Mouse (Mus musculus) heart, embryonic 15.5 days (tissue): ENCODE results near the gene Gps2. TPM values are rescaled to one million over a fixed set of nuclear protein-coding genes. Genes with fewer than 3 reads are reported as not detected.
"Not testable (repeated sequence)": the region's sequence is repeated elsewhere in the genome, so short reads cannot be mapped to it uniquely, and the experiment has no call there.

Experiments used
- ATAC-seq: fragments of 200-750 bp; cut with Nextera tagmentation; replicated peaks from 2 replicates; pipeline ENCODE4 v1.8.0; 2017; ENCODE audit warnings: low read depth, moderate TSS enrichment; ENCODE audit not compliant: insufficient number of reproducible peaks, insufficient read depth, low FRiP score
- H3K27ac ChIP-seq: fragments of 300-500 bp; sonication (generic); 2 replicates; pipeline ENCODE4 v1.5.1; 2015; ENCODE audit warnings: mild to moderate bottlenecking, inconsistent platforms
- H3K27me3 ChIP-seq: fragments of 300-500 bp; sonication (generic); 2 replicates; pipeline ENCODE4 v1.6.1; 2015; ENCODE audit warnings: inconsistent platforms
- H3K36me3 ChIP-seq: fragments of 300-500 bp; sonication (generic); 2 replicates; pipeline ENCODE4 v1.6.1; 2015; ENCODE audit warnings: mild to moderate bottlenecking, inconsistent platforms
- H3K4me1 ChIP-seq: fragments of 300-500 bp; sonication (generic); replicated peaks from 2 replicates; pipeline ENCODE4 v1.6.1; 2015; ENCODE audit warnings: inconsistent platforms
- H3K4me2 ChIP-seq: fragments of 300-500 bp; sonication (generic); 2 replicates; pipeline ENCODE4 v1.6.1; 2015; ENCODE audit warnings: inconsistent platforms, mild to moderate bottlenecking, moderate library complexity
- H3K4me3 ChIP-seq: fragments of 300-500 bp; sonication (generic); 2 replicates; pipeline ENCODE4 v1.5.1; 2015; ENCODE audit warnings: mild to moderate bottlenecking, inconsistent platforms
- H3K9ac ChIP-seq: fragments of 300-500 bp; sonication (generic); 2 replicates; pipeline ENCODE4 v1.6.1; 2015; ENCODE audit warnings: mild to moderate bottlenecking, inconsistent platforms
- H3K9me3 ChIP-seq: fragments of 300-500 bp; sonication (generic); replicated peaks from 2 replicates; pipeline ENCODE4 v1.6.1; 2016; ENCODE audit warnings: inconsistent platforms
- WGBS: fragments of 180-500 bp; shearing (Covaris S2); methylation state at CpG from one replicate; pipeline ENCODE4 v1.1.7; 2015; ENCODE audit warnings: mixed read lengths; 5-methylcytosine and 5-hydroxymethylcytosine counted together
- polyA plus RNA-seq: library from polyadenylated mRNA; unstranded; fragments of >200 nt; fragmentation: Nextera tagmentation; extraction: Ambion mirVana; gene quantifications from 2 replicates; pipeline ENCODE4 v1.2.1, GENCODE M21; 2015

Gene Gps2
- polyA plus RNA-seq, 1 experiment from 2014 or later, result 44.8 TPM

DNA sequence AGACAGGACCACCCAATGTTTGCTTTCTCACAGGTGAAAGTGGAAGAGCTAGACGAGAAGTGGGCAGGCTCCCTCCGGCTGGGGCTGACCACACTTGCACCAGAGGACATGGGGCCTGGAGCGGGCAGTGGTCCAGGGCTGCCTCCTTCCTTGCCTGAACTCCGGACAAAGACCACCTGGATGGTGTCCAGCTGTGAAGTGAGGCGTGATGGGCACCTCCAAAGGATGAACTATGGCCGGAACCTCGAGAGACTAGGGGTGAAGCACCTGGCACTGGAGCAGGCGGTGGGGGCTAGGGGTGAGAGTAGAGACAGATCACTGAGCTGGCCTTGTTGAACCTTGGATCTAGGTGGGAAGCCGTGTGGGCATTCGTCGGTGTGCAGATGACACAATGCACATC is 5.0 kb upstream of the Gps2 start:
- Histone ChIP-seq H3K9me3 (no peaks in the 10 kb centered on the region), H3K36me3 (peaks cover 96% of the 10 kb centered on the region), H3K4me3 (no peak overlapping the region), H3K4me1 (peaks cover 5% of the 10 kb centered on the region), H3K27ac (no peak overlapping the region), H3K4me2 (no peak overlapping the region), H3K27me3 (no peaks in the 10 kb centered on the region), H3K9ac (no peak overlapping the region)
- WGBS, result 92% methylated on average over 11 of the region's 11 CpGs
- no peak for ATAC-seq

DNA sequence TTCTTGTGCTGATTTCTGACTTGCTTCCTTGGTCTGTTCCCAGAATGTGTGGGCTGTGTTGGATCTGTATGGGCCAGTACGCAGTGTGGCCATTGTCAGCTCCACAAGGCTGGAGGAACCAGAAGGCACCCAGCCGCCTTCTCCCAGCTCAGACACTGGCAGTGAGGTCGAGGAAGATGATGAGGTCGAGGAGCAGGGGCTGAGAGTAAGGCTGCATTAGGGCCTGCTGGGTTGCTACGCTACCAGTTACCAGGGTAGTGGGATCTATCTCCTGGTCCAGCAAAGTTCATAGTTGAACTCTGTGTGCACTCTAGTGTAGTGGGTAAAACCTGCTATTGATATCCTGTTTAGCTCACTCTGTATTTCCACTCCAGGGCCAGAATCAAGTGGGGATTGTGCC is 4.5 kb upstream of the Gps2 start:
- no peak for ATAC-seq
- Histone ChIP-seq H3K4me3 (no peak overlapping the region), H3K9ac (no peak overlapping the region)

DNA sequence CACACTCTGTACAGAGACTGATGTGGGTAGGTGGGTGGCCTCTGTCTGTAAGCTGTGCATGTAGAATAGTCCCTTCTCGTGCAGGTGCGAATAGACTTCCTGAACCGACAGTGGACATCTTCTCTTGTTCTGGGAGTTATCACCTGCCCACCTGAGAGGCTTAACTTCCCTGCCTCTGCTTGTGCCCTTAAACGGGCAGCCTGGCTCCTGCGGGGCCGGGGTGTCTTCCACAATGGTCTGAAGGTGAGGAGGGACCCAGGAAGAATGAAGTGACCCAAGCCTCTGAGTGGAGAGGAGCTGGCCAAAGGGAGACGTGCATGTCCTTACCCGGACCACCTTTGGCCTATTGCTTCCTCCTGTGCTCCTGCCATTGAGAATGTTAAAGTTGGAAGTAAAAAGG is 3.5 kb upstream of the Gps2 start:
- 92% methylated on average over 8 of the region's 8 CpGs for WGBS
- H3K4me2 ChIP-seq, result no peak overlapping the region

More for the DNA sequence above, 4.5 kb upstream of the Gps2 start:
- Histone ChIP-seq H3K27me3 (no peaks in the 10 kb centered on the region), H3K9me3 (no peaks in the 10 kb centered on the region), H3K27ac (no peak overlapping the region), H3K4me2 (no peak overlapping the region), H3K4me1 (peaks cover 6% of the 10 kb centered on the region), H3K36me3 (peaks cover 91% of the 10 kb centered on the region)
- WGBS, result 86% methylated on average over 5 of the region's 5 CpGs

GRCm38 (mm10) chr11:69910781-69911560 is 2.7 kb upstream of the Gps2 start:
- Histone ChIP-seq H3K36me3 (peaks cover 83% of the 10 kb centered on the region), H3K4me1 (peaks cover 23% of the 10 kb centered on the region), H3K27ac (no peak overlapping the region), H3K4me3 (no peak overlapping the region), H3K9ac (no peak overlapping the region), H3K27me3 (no peaks in the 10 kb centered on the region), H3K4me2 (no peak overlapping the region), H3K9me3 (no peaks in the 10 kb centered on the region)
- ATAC-seq, result no peak
- WGBS, result 90% methylated on average over 17 of the region's 17 CpGs

More for the DNA sequence above, 3.5 kb upstream of the Gps2 start:
- H3K36me3 ChIP-seq, result peaks cover 83% of the 10 kb centered on the region
- H3K27me3 ChIP-seq, result no peaks in the 10 kb centered on the region
- H3K9ac ChIP-seq, result no peak overlapping the region
- H3K9me3 ChIP-seq, result no peaks in the 10 kb centered on the region
- H3K4me3 ChIP-seq, result no peak overlapping the region
- H3K27ac ChIP-seq, result no peak overlapping the region
- peaks cover 15% of the 10 kb centered on the region for H3K4me1 ChIP-seq
- no peak for ATAC-seq

DNA sequence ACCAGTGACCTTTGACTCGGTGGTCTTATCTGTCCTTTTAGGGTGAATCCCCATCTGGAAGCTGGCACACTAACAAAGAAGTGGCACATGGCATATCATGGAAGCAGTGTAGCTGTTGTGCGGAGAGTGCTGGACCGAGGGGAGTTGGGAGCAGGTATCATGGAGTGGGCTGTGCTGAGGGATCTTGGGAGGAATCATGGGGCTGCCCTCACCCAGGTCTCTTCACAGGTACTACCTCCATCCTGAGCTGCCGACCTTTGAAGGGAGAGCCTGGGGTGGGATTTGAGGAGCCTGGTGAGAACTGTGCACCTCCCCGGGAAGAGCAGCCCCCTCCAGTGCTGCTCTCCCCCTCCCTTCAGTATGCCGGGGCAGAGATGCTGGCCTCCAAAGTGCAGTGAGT is 2.0 kb upstream of the Gps2 start:
- Histone ChIP-seq H3K4me3 (no peak overlapping the region), H3K27me3 (no peaks in the 10 kb centered on the region), H3K4me1 (peaks cover 28% of the 10 kb centered on the region), H3K9ac (no peak overlapping the region), H3K9me3 (no peaks in the 10 kb centered on the region), H3K27ac (no peak overlapping the region), H3K4me2 (no peak overlapping the region), H3K36me3 (peaks cover 83% of the 10 kb centered on the region)
- 81% methylated on average over 6 of the region's 6 CpGs for WGBS
- ATAC-seq, result no peak

GRCm38 (mm10) chr11:69912716-69913530 is 765 bp upstream of the Gps2 start:
- ATAC-seq, result no peak
- peak overlapping the region; percentile 83 for H3K4me3 ChIP-seq
- H3K36me3 ChIP-seq, result peaks cover 83% of the 10 kb centered on the region
- H3K9me3 ChIP-seq, result no peaks in the 10 kb centered on the region
- peaks cover 28% of the 10 kb centered on the region for H3K4me1 ChIP-seq
- peak overlapping the region; percentile 79 for H3K9ac ChIP-seq
- WGBS, result 72% methylated on average over 15 of the region's 15 CpGs
- H3K27me3 ChIP-seq, result no peaks in the 10 kb centered on the region
- H3K27ac ChIP-seq, result 0 out of 2 replicates have a peak overlapping the region, but pooled peaks have one; percentile 91
- H3K4me2 ChIP-seq, result peak overlapping the region; percentile 93

DNA sequence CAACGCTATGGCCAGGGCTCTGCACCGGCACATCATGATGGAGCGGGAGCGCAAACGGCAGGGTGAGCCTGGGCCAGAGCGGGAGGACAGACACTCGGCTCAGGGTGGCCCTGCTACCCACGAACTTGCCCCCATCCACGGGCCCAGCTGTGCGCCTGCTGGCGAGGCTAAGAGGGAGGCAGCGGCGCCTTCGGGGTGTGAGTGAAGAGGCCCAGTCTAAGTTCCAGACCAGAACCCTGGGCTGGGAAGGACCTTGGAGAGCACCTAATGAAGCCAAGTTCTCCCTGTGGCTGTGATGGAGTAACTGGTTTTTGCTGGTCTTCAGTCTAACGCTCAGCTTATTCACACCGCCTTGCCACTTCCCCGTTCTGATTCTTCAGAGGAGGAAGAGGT is 680 bp downstream of the Gps2 start:
- WGBS, result 2% methylated on average over 17 of the region's 17 CpGs

DNA sequence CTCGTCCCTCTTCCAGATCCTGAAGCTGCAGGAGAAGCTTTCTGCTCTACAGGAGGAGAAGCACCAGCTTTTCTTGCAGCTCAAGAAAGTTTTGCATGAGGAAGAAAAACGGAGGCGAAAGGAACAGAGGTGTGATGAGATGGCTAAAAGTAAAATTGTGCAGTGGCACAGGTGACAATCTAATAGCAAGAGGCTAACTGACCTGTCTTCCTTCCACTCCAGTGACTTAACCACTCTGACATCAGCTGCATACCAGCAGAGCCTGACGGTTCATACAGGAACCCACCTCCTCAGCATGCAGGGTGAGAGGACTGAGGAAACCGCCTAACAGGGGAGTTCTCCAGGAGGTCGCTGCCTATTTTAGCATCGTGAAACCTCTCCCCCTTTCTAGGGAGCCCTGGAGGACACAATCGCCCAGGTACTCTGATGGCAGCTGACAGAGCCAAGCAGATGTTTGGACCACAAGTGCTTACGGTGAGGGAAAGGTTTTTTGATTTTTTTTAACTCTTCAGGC is 1.3 kb downstream of the Gps2 start:
- Histone ChIP-seq H3K4me2 (peak overlapping the region; percentile 93), H3K36me3 (peaks cover 74% of the 10 kb centered on the region), H3K9me3 (no peaks in the 10 kb centered on the region), H3K4me1 (peaks cover 45% of the 10 kb centered on the region), H3K9ac (peak overlapping the region; percentile 79; the same call in 1 of the 2 replicates), H3K4me3 (peak overlapping the region; percentile 83), H3K27ac (no peak overlapping the region), H3K27me3 (no peaks in the 10 kb centered on the region)
- 31% methylated on average over 9 of the region's 9 CpGs for WGBS
- no peak for ATAC-seq

More for the DNA sequence above, 680 bp downstream of the Gps2 start:
- Histone ChIP-seq H3K27ac (peak overlapping the region; percentile 91), H3K4me1 (peaks cover 42% of the 10 kb centered on the region), H3K27me3 (no peaks in the 10 kb centered on the region), H3K36me3 (peaks cover 80% of the 10 kb centered on the region), H3K4me2 (peak overlapping the region; percentile 93), H3K4me3 (peak overlapping the region; percentile 83), H3K9ac (peak overlapping the region; percentile 79), H3K9me3 (no peaks in the 10 kb centered on the region)
- no peak for ATAC-seq

- H3K4me2 ChIP-seq, result no peak overlapping the region
- H3K9me3 ChIP-seq, result no peaks in the 10 kb centered on the region
- H3K4me3 ChIP-seq, result 0 out of 2 replicates have a peak overlapping the region, but pooled peaks have one; percentile 83
- no peak overlapping the region for H3K27ac ChIP-seq
- H3K9ac ChIP-seq, result no peak overlapping the region
- WGBS, result 57% methylated on average over 5 of the region's 5 CpGs
- H3K4me1 ChIP-seq, result peaks cover 45% of the 10 kb centered on the region
- no peak for ATAC-seq
- no peaks in the 10 kb centered on the region for H3K27me3 ChIP-seq
- peaks cover 65% of the 10 kb centered on the region for H3K36me3 ChIP-seq
Measured at GRCm38 (mm10) chr11:69915667-69916627, 2.3 kb downstream of the Gps2 start.

DNA sequence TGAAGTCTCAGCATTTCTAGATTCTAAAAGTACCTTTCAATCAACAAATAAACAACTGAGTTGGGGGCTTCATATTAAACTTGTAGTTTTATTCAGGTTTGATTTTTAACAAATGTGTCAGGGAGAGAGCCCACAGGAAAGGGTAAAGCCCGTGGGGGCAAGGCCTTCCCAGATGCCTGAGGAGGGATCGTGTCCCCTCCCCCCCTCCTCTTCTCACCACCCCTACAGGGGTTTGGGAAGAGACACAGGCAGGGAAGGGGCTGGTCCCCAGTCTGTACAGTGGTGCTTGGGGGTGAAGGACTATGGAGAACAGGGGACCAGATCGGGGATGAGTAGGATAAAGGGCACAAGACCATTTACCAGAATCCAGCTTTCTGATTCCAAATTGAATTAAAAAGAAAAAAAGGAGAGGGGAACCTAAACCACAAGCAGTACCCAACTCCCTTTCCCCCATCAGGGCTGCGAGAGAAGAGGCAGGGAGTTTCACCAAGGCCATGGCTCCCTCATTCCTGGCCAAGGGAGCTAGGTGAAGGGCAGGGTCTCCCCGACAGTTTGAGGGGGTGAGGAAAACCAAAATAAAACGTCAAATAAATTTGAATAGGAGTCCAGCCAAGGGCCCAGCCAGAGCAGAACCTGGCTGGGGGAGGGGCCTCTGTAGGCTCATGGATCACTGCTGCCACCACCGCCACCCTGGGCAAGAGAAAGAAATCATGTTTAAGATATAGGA is 3.1 kb downstream of the Gps2 start:
- not testable (repeated sequence) for H3K4me2 ChIP-seq, H3K27ac ChIP-seq, H3K9me3 ChIP-seq, H3K4me3 ChIP-seq, ATAC-seq, H3K9ac ChIP-seq, H3K27me3 ChIP-seq
- peaks cover 45% of the 10 kb centered on the region for H3K4me1 ChIP-seq
- H3K36me3 ChIP-seq, result peaks cover 56% of the 10 kb centered on the region
- 51% methylated on average over 7 of the region's 7 CpGs for WGBS
